Mouse (Mus musculus): ENCODE data around the gene Llgl1. TPM values are rescaled to one million over a fixed set of nuclear protein-coding genes. Genes with fewer than 3 reads are reported as not detected.

Gene Llgl1
- polyA plus RNA-seq (2012; rRNA removed) = 106 and 126 TPM in 2 replicates

DNA sequence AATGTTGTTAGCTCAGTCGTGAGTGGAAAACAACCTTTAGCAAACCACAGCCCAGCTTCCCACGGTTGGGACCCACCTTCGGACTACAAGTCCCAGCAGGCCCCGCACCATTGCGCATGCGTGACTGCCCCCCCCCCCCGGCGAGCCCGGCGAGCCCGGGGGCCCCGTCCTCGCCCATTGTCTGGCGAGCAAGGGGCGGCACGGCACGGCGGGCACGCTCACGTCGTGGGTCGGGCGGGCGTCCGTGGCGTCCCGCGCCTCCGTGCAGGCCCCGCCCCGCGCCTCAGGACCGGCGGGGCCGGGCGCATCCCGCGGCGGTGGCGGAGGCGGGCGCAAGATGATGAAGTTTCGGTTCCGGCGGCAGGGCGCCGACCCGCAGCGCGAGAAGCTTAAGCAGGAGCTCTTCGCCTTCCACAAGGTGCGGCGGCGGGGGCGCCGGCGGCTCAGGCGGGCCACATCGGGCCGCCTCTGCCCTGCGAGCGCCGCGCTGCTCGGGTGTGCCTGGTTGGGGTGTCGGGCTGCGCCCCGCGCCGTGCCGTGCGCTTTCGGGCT is at the start of gene Llgl1:
TSS of gene Llgl1 (plus strand) at position 200 of the 552 bp plus-strand sequence.

DNA sequence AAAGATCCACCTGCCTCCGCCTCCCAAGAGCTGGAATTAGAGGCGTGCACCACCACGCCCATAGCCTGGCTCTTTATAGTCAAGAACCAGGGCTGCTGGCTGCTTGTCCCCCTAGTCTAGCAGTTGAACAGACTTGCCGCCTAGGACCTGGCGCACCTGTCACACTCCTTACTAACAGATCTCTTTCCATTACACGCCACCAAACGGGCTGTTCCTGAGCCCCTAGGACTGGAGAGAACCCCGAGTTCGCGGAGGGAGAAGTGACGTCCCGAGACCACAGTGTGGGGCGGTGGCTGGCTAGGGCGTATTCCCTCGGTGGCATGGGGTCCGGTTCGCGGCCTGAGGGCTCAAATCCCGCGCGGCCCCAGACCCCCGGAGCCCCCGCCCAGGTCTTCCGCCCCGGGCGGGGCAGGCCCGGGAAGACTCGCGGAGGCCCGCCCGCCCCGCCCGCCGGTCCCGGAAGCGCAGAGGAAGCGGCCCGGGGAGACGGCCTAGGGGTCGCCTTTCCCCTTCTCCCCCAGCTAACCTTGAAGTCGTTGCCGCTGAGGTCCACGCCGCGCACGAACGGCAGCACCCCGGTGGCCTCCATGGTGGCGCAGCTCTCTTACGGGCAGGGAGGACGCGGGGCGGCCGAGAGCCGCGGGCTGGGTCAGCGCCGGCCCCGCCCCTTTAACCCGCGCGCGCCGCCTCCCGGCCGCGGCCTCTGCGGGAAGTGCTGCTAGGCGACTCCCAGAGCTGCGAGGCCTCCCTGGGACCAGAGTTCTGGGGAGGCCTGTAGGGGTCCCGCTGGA is 27.3 kb downstream of the Llgl1 start, which contains the start of gene Flii:
TSS of gene Flii (minus strand) at position 663 of the 791 bp plus-strand sequence.

DNA sequence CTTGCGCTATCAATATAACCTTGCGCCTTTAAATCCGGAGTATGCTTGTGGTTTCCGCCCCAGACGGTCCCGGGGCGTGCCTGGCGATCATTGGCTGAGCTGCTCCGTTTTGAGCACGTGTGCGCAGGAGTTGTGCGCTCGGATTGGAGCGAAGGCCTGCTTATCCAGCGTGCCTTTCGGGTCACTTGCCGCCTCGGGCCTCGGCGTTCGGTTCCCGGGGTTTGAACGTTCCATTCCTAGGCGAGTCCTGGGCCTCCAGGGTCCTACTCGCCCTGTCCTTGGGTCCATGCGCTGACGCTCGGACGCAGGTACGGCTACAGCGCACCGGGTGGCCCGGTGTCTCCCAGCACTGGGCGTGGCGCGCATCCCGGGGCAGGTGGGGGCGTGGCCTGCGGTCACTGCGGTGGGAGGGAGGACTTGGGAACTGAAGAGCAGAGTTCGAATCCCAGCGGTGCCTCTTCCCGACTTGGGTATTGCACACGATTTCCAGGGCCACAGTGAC is 28.8 kb downstream of the Llgl1 start, which contains the start of gene Mief2:
TSS of gene Mief2 (plus strand) at position 139 of the 502 bp plus-strand sequence.

Other genes starting within 250 kb of the Llgl1 start
- 86.4 and 90.5 TPM in 2 replicates for gene Drg2, start 245.1 kb upstream of the Llgl1 start, polyA plus RNA-seq (2012; rRNA removed)
- 0.21 and 0.35 TPM in 2 replicates for gene Myo15, start 230.4 kb upstream of the Llgl1 start, polyA plus RNA-seq (2012; rRNA removed)
- gene Alkbh5, start 163.3 kb upstream of the Llgl1 start, polyA plus RNA-seq (2012; rRNA removed) = 14.4 and 15.1 TPM in 2 replicates
- 149 and 150 TPM in 2 replicates for gene Flii, start 27.5 kb downstream of the Llgl1 start, polyA plus RNA-seq (2012; rRNA removed)
- 22.6 and 23.9 TPM in 2 replicates for gene Mief2, start 28.7 kb downstream of the Llgl1 start, polyA plus RNA-seq (2012; rRNA removed)
- 11.9 TPM in 2 replicates for gene Top3a, start 77.6 kb downstream of the Llgl1 start, polyA plus RNA-seq (2012; rRNA removed)
- 10.2 and 10.5 TPM in 2 replicates for gene Smcr8, start 77.8 kb downstream of the Llgl1 start, polyA plus RNA-seq (2012; rRNA removed)
- 11.7 and 16.3 TPM in 2 replicates for gene Shmt1, start 112.0 kb downstream of the Llgl1 start, polyA plus RNA-seq (2012; rRNA removed)
- 15.2 and 15.9 TPM in 2 replicates for gene Dhrs7b, start 130.9 kb downstream of the Llgl1 start, polyA plus RNA-seq (2012; rRNA removed)
- 73.6 and 80.0 TPM in 2 replicates for gene Tmem11, start 179.5 kb downstream of the Llgl1 start, polyA plus RNA-seq (2012; rRNA removed)
- 37.1 and 43.4 TPM in 2 replicates for gene Natd1, start 215.0 kb downstream of the Llgl1 start, polyA plus RNA-seq (2012; rRNA removed)
- gene Map2k3, start 232.3 kb downstream of the Llgl1 start, polyA plus RNA-seq (2012; rRNA removed) = 13.1 and 17.1 TPM in 2 replicates

Data from central nervous system, embryonic 14 days (tissue).